Mouse (Mus musculus): ENCODE results near the gene Trim44. TPM values are rescaled to one million over a fixed set of nuclear protein-coding genes. Genes with fewer than 3 reads are reported as not detected.

The Trim44 gene
- polyA plus RNA-seq, 1 experiment from 2014 or later = 23.6 TPM

DNA sequence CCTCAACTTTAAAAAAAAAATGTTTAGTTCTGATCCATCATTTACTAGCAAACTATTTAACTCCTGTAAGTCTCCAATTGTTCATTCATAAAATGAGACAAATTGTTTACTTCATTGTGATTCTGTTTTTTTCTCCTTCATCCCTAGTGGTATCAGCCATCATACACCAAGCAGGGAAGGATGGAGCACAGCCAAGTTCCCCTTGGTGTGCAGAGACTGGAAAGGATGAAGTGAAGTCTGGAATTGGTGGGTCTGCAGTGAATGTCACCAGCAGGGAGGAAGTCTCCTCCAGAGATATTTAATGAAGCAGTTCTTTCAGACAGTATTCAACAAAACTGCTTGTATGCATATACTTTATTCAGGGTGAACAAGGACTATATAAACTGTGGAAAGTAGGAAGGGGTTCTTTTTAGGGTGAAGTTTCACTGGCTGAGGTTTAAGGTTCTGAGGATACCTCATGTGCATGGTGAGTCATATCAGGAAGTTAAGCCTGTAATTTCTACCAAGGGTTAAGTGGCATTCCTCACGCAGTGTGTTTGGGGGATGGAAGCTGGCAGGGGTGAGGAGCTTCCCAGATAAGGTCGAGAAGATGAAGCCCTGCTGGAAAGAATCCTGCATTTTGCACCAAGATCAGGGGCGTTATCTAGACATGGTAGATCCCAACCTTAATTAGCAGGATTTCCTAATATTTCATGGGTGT is 34.1 kb downstream of the Trim44 start:
- no peak for DNase-seq (ENCODE audit: low spot score)

DNA sequence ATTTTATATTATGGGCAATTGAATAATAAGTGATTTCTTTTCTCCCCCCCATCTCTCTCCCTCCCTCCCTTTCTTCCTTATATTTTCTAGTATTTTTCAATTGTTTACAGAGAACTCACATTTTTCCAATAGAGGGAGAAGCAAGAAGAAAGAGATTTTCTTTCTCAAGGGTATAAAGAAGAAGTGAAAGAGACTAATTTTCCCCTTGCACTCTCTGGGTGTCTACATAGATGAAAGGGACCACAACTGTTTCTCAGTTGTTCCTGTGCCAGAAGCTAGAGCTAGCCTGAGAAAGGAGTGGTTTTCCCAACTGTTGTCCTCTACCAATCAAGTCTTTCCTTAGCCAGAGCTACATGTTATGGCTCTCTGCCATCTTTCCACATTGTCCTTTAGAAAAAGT is 34.9 kb downstream of the Trim44 start:
- Histone ChIP-seq H3K36me3 (peaks cover 9% of the 10 kb centered on the region; the same call in 1 of the 2 replicates), H3K4me3 (no peak overlapping the region), H3K9me3 (no peaks in the 10 kb centered on the region), H3K4me1 (no peaks in the 10 kb centered on the region; the same call in 1 of the 2 replicates), H3K27ac (no peak overlapping the region), H3K27me3 (ENCODE audit: insufficient read depth, poor library complexity, severe bottlenecking) (no peaks in the 10 kb centered on the region)
- no peak for DNase-seq (ENCODE audit: low spot score)

More for the DNA sequence above, 34.1 kb downstream of the Trim44 start:
- Histone ChIP-seq H3K27me3 (ENCODE audit: insufficient read depth, poor library complexity, severe bottlenecking) (no peaks in the 10 kb centered on the region), H3K36me3 (peaks cover 10% of the 10 kb centered on the region; the same call in 1 of the 2 replicates), H3K9me3 (no peaks in the 10 kb centered on the region), H3K27ac (no peak overlapping the region), H3K4me3 (no peak overlapping the region), H3K4me1 (no peaks in the 10 kb centered on the region; the same call in 1 of the 2 replicates)
- 29% methylated on average over 3 of the region's 3 CpGs for WGBS

DNA sequence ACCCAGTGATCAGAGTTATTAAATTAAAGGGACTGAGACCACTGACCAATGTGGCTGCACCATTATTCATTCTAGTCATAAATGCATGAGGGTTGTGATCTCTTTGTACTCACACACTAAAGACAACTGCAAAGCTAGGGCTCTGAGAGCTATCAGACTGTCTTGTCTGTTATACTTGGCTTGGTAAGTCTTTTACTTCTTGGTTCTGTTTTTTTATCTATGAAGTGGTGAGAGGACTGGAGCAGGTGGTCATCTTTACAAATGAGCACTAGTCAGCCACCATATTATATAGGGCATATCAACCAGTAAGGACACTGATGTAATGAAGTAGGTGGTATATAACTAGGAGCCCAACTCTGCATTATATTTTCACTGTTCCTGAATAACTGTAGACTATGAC is 36.3 kb downstream of the Trim44 start:
- no peaks in the 10 kb centered on the region for H3K9me3 ChIP-seq
- no peak for DNase-seq (ENCODE audit: low spot score)
- H3K4me3 ChIP-seq = no peak overlapping the region
- H3K4me1 ChIP-seq = peaks cover 4% of the 10 kb centered on the region; the same call in 1 of the 2 replicates
- no peaks in the 10 kb centered on the region for H3K36me3 ChIP-seq
- H3K27ac ChIP-seq = no peak overlapping the region
- no peaks in the 10 kb centered on the region for H3K27me3 ChIP-seq (ENCODE audit: insufficient read depth, poor library complexity, severe bottlenecking)

DNA sequence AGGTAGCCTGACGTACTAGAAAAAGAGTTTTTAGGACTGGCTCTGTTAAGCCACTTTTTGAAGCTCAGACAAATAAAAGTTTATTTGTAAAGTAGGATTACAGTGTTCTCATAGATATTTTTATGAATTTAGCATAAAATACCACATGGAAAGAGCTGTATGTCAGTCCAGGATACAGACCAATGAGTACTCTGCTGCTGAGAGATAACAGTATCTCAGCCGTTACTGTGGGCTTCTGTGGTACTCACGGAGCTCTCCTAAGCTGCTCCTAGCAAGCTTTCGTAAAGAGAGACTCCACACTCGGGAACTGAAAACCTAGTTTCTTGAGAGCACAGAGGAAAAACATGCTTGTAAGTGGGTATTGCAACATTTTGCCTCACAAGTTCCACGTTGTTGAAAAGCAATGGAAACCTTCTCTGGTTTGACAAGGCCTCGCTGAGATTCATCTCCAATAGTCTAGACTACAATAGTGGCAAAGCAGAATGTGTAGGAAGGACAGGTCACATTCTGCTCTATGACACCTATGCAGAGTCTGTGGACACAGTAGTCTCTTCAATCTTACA is 41.6 kb downstream of the Trim44 start:
- Histone ChIP-seq H3K27me3 (ENCODE audit: insufficient read depth, poor library complexity, severe bottlenecking) (no peaks in the 10 kb centered on the region), H3K36me3 (no peaks in the 10 kb centered on the region), H3K27ac (no peak overlapping the region), H3K4me3 (no peak overlapping the region), H3K4me1 (peaks cover 37% of the 10 kb centered on the region), H3K9me3 (no peaks in the 10 kb centered on the region)
- WGBS = 57% methylated on average over 7 of the region's 7 CpGs
- no peak for DNase-seq (ENCODE audit: low spot score)

DNA sequence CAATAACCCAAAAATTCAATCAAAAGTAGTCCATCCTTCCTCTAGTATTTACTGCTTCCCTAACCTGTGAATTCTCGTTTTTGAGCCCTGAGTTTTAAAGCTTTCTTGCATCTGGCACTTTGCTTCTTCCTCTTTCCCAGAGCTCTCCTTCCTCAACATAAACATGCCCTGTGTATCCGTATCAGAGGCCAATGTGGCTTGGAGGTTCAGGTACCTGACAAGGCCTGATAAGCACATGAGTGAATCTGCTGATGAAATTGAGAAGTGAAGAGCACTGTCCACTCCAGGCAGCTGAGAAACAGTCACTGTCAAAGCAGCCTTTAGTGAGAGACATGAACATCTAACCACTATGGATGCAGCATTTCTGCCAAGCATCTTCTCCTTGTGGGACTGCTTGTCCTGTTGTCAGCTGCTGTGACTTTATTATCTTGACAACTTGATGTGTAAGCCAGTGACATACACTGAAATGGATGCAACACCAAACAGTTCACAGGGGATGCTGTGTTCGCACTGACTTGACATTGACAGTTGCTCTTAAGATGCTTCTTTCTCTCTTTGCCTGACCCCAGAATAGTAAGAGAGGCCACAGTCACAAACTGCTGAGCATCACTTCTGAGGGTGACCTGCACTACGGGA is 42.9 kb downstream of the Trim44 start:
- Histone ChIP-seq H3K4me3 (no peak overlapping the region), H3K27me3 (ENCODE audit: insufficient read depth, poor library complexity, severe bottlenecking) (no peaks in the 10 kb centered on the region), H3K36me3 (no peaks in the 10 kb centered on the region), H3K9me3 (no peaks in the 10 kb centered on the region), H3K4me1 (peaks cover 37% of the 10 kb centered on the region), H3K27ac (no peak overlapping the region)
- WGBS = 55% methylated on average over 4 of the region's 4 CpGs
- no peak for DNase-seq (ENCODE audit: low spot score)

DNA sequence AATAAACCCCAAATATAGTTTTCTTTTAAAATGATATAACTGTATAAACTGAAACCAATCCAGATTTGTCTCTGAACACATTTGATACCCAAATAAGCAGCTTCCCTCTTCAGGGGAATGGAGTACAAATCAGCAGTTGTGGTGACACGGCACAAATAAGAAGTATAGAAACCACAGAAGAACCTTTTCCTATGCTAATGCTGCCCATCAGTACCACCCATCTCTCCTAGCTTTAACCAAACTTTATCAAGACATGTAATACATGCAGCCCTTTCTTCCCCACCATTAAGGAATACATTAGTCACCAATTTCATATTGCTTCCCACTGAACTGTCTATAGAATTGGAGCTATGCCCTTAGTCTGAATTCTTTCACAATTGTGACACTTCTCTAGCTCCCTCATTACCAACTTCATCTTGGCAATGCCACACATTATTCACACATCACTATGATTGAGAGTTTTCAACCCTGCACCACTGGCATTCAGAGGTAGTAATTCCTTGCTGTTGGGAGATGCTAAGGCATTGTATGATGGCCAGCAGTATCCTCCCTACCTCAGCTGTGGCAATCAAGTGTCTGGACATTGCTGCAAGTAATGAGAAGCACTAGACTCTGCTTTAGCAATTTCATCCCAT is 44.6 kb downstream of the Trim44 start:
- Histone ChIP-seq H3K27me3 (ENCODE audit: insufficient read depth, poor library complexity, severe bottlenecking) (no peaks in the 10 kb centered on the region), H3K9me3 (no peaks in the 10 kb centered on the region), H3K4me1 (peaks cover 37% of the 10 kb centered on the region), H3K36me3 (no peaks in the 10 kb centered on the region), H3K4me3 (no peak overlapping the region), H3K27ac (no peak overlapping the region)
- no peak for DNase-seq (ENCODE audit: low spot score)
- WGBS = 89% methylated on average over 1 of the region's 1 CpGs

DNA sequence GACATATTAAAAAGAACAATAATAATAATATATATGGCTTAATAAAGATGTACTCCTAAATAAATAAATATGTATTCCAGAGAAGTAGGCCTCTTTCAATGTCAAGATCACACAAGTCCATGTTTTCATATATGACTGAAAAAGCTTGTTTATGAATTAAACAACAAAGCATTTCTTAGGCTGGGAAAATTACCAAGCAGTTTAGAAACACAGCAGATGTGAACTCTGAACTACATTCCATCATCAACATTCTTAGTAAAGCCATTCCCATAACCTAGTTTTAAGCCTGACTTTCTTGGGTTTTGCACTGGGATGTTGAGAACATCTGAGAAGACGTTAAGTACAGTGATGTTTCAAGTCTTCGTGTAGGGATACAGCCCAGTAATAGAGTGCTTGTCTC is 45.4 kb downstream of the Trim44 start:
- DNase-seq (ENCODE audit: low spot score) = no peak
- Histone ChIP-seq H3K36me3 (peaks cover 2% of the 10 kb centered on the region; the same call in 1 of the 2 replicates), H3K9me3 (no peaks in the 10 kb centered on the region), H3K27me3 (ENCODE audit: insufficient read depth, poor library complexity, severe bottlenecking) (no peaks in the 10 kb centered on the region), H3K4me1 (peaks cover 37% of the 10 kb centered on the region), H3K27ac (no peak overlapping the region), H3K4me3 (no peak overlapping the region)
- 90% methylated on average over 2 of the region's 2 CpGs for WGBS

DNA sequence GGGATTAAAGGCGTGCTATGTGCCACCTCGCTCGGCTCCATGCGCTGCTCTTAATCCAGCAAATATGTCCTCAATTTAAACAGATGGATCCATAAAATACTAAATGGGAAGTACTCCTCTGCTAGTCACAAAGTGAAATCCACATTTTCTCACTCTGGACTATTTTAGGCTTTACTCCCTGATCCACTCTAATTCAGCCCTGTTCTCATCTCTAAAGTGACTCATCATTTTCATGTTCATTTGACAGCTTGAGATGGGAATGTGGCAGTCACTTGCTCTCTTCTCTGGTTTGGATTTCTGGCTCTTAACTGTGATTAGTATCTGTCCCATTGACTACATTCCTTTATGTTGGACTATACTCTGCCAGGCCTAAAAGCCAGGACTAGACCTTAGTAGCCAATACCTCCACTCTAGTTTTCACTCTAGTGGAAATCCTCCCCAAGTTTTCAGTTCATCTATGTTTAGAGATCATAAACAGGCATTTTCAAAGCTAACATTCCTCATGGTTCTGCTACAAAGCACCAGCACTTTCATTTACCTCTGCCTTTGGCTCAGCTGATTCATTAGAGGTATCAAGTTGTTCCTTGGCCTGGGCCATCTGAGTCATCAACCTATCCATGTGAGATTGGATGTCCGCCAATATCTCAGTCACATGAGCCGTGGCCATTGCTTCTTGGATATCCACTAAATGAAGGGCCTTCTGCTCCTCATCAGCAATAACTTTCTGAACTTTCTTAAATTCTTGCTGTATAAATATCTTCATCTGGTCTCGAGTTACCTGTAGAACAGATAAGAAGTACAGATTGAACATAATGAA is 50.5 kb downstream of the Trim44 start:
- no peak for DNase-seq (ENCODE audit: low spot score)
- H3K36me3 ChIP-seq = peaks cover 20% of the 10 kb centered on the region
- H3K9me3 ChIP-seq = no peaks in the 10 kb centered on the region
- WGBS = 93% methylated on average over 7 of the region's 7 CpGs
- H3K27ac ChIP-seq = no peak overlapping the region
- no peaks in the 10 kb centered on the region for H3K4me1 ChIP-seq
- H3K27me3 ChIP-seq (ENCODE audit: insufficient read depth, poor library complexity, severe bottlenecking) = no peaks in the 10 kb centered on the region
- no peak overlapping the region for H3K4me3 ChIP-seq

DNA sequence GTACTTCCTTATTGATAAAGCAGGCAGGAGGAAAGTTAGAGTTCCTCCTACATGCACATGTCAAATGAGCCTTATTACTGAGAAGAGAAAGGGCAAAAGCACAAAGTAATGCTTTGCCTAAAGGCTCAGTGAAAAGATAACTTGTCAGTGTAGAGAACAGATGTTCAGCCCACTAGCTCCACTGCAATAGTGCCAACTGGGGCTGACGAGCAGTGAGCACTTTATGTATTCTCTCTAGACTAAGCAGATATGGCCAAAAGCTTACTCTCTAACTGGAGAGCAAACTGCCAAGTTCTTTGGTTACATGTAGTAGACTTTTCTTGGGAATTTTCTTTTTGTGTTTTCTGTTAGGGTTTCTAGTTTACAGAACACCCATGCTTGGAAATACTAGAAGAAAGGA is 53.6 kb downstream of the Trim44 start:
- peaks cover 20% of the 10 kb centered on the region for H3K36me3 ChIP-seq
- no peaks in the 10 kb centered on the region for H3K9me3 ChIP-seq
- H3K27ac ChIP-seq = no peak overlapping the region
- no peak overlapping the region for H3K4me3 ChIP-seq
- WGBS = 67% methylated on average over 1 of the region's 1 CpGs
- H3K4me1 ChIP-seq = no peaks in the 10 kb centered on the region
- H3K27me3 ChIP-seq (ENCODE audit: insufficient read depth, poor library complexity, severe bottlenecking) = no peaks in the 10 kb centered on the region
- no peak for DNase-seq (ENCODE audit: low spot score)

DNA sequence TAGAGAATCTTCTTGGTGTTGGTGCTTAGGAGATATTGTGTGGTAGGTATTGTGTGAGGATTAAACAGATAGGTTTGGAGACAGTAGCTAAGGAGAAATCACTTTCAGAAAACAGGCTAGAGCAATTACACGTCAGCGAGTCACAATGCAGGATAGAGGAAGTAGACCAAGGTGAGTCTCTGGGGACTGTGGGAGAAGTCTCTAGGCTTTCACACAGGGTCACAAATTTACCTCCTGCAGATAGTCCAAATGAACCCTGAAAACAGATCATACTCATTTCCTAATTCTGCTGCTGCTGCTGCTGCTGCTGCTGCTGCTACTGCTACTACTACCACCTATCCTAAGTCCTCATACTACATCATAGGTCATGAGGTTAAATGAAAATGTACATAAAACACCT is 66.2 kb downstream of the Trim44 start:
- Histone ChIP-seq H3K4me1 (no peaks in the 10 kb centered on the region), H3K27me3 (ENCODE audit: insufficient read depth, poor library complexity, severe bottlenecking) (no peaks in the 10 kb centered on the region), H3K4me3 (no peak overlapping the region), H3K36me3 (peaks cover 17% of the 10 kb centered on the region), H3K9me3 (no peaks in the 10 kb centered on the region), H3K27ac (no peak overlapping the region)
- DNase-seq (ENCODE audit: low spot score) = no peak
- 81% methylated on average over 2 of the region's 2 CpGs for WGBS

DNA sequence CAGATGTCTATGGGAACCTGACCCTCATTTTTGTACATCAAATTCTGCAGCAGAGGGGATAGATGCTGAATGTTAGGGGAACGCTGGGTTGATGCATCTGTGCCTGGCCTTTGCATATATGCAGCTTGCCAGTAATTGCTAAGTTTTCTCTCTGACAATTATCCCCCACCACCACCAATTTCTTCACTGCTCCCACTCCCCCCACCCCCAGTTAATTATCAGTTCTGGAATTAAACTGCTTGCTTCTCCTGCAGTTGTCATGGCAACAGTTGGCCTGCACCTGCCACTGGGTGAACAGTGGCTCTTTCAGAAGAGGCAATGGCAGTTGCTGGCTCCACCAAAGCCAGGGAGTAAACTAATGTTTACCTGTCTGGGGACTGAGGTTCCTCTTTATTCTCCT is 70.8 kb downstream of the Trim44 start:
- DNase-seq (ENCODE audit: low spot score) = no peak
- H3K27ac ChIP-seq = no peak overlapping the region
- no peaks in the 10 kb centered on the region for H3K9me3 ChIP-seq
- 83% methylated on average over 1 of the region's 1 CpGs for whole genome bisulfite sequencing
- H3K27me3 ChIP-seq (ENCODE audit: insufficient read depth, poor library complexity, severe bottlenecking) = no peaks in the 10 kb centered on the region
- no peaks in the 10 kb centered on the region for H3K36me3 ChIP-seq
- peaks cover 5% of the 10 kb centered on the region; the same call in 1 of the 2 replicates for H3K4me1 ChIP-seq
- H3K4me3 ChIP-seq = no peak overlapping the region

DNA sequence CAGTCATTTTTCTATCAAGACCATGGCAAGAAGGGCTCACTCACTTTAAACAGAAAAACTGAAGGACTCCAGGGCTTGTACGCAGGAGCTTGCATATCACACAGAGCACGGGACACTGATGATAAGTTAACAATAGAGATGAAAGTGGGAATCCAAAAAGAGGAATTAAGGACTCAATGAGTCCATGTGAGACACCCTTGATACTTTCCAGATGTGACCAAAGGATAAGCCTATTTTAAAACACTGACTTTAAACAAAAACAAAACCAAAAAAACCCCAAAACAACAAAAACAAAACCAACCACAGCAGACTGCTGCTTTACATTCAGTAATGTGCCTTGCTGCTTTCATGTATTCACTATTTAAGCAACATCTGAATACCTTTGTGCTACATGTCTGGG is 75.7 kb downstream of the Trim44 start:
- H3K27ac ChIP-seq = no peak overlapping the region
- peaks cover 7% of the 10 kb centered on the region; the same call in 1 of the 2 replicates for H3K4me1 ChIP-seq
- 35% methylated on average over 2 of the region's 2 CpGs for WGBS
- no peak for DNase-seq (ENCODE audit: low spot score)
- no peak overlapping the region for H3K4me3 ChIP-seq
- H3K9me3 ChIP-seq = no peaks in the 10 kb centered on the region
- H3K36me3 ChIP-seq = no peaks in the 10 kb centered on the region
- H3K27me3 ChIP-seq (ENCODE audit: insufficient read depth, poor library complexity, severe bottlenecking) = no peaks in the 10 kb centered on the region

Data from heart, embryonic 10.5 days (tissue).